Mouse (Mus musculus): ENCODE results near the gene Ifitm10.
"Not testable (repeated sequence)": the region's sequence is repeated elsewhere in the genome, so short reads cannot be mapped to it uniquely, and the experiment has no call there.

Gene Ifitm10

DNA sequence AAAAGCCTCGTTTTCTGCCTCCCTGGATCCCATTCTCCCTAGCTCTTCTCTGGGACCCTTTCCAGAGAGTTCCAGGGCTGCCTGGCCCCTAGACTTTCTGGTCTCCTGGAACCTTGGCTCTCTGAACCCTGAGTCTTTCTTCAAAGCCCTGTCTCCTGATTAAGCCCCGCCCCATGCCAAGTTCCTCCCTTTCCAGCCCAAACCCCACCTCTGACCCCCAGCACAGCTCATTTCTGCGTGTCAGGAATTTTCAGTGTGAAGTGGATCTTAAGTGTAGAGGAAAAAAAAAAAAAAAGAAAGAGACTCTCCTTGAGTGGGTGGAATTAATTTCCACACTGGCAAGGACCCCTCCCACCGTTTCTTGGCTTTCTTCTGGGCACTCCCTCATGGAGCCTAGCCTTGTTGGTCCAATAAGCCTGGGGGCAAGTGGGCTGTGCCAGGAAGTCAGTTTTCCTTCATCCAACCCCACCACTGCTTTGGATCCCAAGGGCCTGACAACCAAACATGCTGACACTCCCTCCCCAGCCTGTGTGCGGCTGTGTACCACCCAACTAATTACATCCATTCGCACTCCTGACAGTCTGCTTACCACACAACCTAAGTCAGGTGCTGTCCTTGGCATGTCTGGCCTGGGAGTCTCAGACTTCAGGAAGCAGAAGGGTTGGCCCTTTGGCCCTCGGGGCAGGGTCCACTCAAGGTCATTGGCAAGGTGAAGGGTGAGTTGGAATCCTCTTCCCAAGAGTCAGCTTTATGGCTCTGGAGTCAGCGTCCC is at the start of gene Ifitm10:
Gene Ifitm10, minus strand, starts transcription at position 113 of the 772 bp plus-strand sequence.
- no peak for DNase-seq (ENCODE audit: low spot score in 2 of 2)

- DNase-seq (ENCODE audit: low spot score in 2 of 2), result no peak
Measured at GRCm38 (mm10) chr7:142421826-142422225, 48.3 kb upstream of the Ifitm10 start.

DNA sequence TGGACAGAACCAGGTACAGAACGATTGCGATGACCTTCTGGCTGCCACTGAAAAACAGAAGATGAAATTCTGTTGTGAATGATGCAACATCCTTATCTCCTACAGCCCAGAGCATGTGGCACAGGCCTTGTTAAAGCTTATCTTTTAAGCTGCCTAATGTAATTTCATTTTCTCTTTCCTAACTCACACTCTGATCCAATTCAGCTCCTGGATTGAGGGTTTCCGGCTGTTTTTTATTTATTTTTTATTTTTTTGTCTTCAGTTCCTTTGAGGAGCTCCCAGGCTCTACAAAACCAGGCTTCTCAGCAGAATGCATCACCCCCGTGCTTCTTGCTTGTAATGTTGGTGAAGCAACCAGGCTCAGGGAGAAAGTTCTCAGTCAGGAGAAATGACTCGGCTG is 46.3 kb upstream of the Ifitm10 start:
- no peak for DNase-seq (ENCODE audit: low spot score in 2 of 2)

DNA sequence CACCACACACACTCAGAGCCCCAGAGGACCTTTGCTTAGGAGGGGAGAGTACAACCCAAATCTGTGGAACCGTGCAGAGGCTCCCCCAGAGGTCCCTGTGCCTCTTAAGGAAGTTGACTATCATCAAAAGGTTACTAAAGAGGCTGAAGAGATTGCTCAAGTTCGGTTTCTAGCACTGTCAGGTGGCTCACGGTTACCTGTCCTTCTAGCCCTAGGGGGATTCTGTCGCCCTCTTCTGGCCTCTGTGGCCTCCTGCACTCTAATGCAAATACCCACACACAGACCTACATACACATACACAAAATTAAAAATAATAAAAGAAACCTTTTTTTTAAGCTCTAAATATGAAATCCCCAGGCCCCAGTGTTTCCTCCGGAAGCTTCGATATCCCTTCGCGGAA is 45.1 kb upstream of the Ifitm10 start:
- DNase-seq (ENCODE audit: low spot score in 2 of 2), result no peak

DNA sequence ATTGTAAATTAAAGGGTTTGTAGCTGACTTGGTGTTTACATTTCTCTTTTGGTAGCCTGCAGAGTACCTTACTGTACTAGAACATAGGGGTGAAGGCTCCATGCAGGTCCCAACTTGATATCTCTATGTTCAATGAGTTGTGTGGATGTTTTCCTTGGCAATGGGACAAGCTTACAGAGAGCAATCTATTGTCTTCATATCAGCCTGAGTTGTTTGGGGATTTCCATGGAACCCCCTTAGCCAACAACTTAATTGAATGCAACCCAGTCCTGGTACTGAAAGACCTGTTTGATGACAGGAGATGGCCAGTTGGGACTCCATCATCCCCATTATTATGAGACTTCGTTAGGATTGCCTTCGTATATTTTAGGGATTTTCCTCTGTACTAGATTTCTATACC is 44.5 kb upstream of the Ifitm10 start:
- DNase-seq (ENCODE audit: low spot score in 2 of 2), result no peak

GRCm38 (mm10) chr7:142416225-142416624 is 42.7 kb upstream of the Ifitm10 start:
- no peak for DNase-seq (ENCODE audit: low spot score in 2 of 2)

- no peak for DNase-seq (ENCODE audit: low spot score in 2 of 2)
Measured at GRCm38 (mm10) chr7:142415314-142415713, 41.8 kb upstream of the Ifitm10 start.

GRCm38 (mm10) chr7:142413285-142413684 is 39.7 kb upstream of the Ifitm10 start:
- DNase-seq (ENCODE audit: low spot score in 2 of 2), result no peak

DNA sequence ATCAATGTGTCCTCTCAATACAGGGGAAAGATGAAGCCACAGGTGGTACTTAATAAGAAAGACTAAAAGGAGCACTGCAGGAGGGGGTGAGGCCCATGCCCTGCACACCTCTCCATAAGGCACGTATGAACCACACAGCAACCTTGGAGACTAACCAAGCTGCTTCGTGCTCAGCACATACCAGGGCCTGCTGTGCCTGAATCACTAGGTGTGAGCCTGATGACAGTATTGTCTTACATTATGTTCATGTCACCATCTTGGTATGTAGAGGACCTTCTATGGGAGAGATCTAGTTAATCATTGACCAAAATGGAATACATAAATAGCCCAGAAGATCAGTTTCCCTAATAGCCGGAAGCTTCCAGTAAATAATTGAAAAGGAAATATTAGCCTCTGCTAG is 36.0 kb upstream of the Ifitm10 start:
- DNase-seq (ENCODE audit: low spot score in 2 of 2), result no peak

DNA sequence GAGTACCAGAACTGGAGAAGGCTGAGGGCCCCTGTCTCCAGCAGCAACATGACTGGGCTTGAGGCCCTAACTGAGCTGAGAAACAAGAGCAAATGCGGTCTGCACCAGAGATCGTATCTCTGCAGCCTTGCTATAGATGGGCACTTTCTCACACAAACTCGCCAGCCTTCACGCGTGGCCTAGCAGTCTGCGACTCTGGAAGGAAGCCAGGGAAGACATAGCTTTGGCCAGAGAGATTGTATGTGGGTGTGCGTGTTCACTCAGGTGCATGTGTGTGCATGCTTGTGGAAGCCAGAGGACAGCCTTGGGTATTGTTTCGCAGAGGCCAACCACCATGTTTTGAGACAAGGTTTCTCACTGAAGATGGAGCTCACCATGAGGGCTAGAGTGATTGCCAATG is 35.1 kb upstream of the Ifitm10 start:
- DNase-seq (ENCODE audit: low spot score in 2 of 2), result no peak

GRCm38 (mm10) chr7:142407935-142408334 is 34.4 kb upstream of the Ifitm10 start:
- no peak for DNase-seq (ENCODE audit: low spot score in 2 of 2)

DNA sequence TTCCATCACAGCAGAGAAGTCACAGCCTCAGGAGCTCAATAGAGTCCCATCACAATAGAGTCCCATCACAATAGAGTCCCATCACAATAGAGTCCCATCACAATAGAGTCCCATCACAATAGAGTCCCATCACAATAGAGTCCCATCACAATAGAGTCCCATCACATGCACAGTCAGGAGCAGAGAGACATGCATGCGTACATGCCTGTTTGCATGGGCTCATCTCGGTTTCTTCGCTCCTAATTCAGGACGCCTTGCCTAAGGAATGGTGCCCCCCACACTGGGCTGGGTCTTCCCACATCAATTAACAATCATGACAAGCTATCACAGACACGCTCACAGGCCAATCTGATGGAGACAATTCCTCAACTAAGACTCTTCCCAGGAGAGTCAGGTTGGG is 31.6 kb upstream of the Ifitm10 start:
- not testable (repeated sequence) for DNase-seq (ENCODE audit: low spot score in 2 of 2)

GRCm38 (mm10) chr7:142403591-142403990 is 30.0 kb upstream of the Ifitm10 start:
- no peak for DNase-seq (ENCODE audit: low spot score in 2 of 2)

DNA sequence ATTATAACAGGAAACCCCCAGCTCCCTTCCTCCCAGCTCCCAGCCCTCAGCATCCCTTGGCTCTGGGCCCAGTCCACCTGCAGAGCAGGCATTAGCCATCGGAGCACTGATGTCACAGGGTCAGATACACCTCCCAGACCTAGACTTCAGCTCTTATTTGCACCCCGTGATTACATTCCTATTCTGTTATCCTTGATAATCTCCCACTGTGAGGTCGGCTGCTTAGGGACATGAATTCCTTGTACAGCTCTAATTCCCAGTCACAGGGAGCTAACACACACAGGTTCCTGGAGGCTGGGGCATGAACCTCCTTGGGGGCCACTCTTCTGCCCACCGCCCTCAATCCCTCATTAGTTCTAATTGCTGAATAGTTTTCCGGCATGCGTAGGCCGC is 27.2 kb upstream of the Ifitm10 start:
- no peak for DNase-seq (ENCODE audit: low spot score in 2 of 2)

- no peak for DNase-seq (ENCODE audit: low spot score in 2 of 2)
Measured at GRCm38 (mm10) chr7:142400112-142400749, 26.7 kb upstream of the Ifitm10 start.

DNA sequence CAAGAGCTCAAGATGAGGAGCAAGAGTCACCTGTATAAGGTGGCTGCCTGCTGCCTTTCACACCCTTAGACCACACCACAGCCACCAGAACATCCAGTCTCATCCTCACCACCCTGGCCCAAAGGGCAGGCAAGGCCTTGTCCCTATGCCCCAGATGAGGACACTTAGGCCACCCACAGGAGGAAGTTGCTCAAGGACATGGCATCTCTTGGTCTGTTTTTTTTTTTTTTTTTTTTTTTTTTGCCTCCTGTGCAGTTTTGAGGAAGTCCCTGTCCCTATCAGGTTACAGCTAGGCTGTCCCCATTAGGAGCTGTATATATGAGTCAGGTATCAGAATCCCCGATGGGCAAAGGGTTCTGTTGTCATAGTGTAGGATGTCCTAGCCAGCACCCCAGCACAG is 25.7 kb upstream of the Ifitm10 start:
- DNase-seq (ENCODE audit: low spot score in 2 of 2), result no peak

GRCm38 (mm10) chr7:142398052-142398451 is 24.5 kb upstream of the Ifitm10 start:
- DNase-seq (ENCODE audit: low spot score in 2 of 2), result no peak

DNA sequence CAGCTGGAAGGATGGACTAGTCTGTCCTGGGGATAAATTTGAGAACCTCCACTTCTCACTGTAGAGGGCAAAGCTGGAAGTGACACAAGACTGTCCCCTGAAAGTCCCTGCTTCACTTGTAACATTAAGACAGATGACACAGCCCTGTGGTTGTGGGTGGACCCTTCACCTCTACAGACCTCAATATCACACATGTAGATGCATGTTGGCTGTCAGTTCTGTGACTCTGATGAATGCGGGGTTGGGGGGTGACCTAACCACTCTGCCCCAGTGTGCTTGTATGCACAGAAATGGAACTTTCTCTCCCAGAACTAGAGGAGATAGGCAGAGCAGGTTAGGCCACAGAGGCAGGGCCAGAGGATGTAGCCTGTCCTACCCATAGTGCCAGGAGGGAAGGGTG is 23.1 kb upstream of the Ifitm10 start:
- DNase-seq (ENCODE audit: low spot score in 2 of 2), result no peak

DNA sequence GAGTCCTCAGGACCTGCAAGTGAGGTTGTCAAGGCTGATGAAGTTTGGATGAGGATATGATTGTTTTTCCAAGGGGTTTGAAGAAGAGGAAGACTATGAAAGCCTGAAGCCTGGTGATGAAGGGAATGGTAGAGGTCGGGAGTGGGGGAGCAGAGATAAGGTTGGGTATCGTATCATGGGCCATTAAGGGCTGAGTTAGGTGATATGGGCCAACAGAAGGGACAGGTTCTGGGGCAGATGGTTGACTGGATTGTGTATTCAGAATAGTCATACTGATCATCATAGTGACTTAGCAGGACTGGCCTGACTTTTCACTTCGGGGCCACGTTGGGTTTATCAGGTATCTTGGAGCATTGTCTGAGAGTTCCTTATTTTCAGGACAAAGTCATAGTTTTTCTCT is 21.9 kb upstream of the Ifitm10 start:
- no peak for DNase-seq (ENCODE audit: low spot score in 2 of 2)

GRCm38 (mm10) chr7:142394261-142395190 is 21.0 kb upstream of the Ifitm10 start:
- no peak for DNase-seq (ENCODE audit: low spot score in 2 of 2)

GRCm38 (mm10) chr7:142393191-142393590 is 19.6 kb upstream of the Ifitm10 start:
- DNase-seq (ENCODE audit: low spot score in 2 of 2), result no peak

- no peak for DNase-seq (ENCODE audit: low spot score in 2 of 2)
Measured at GRCm38 (mm10) chr7:142391609-142392008, 18.1 kb upstream of the Ifitm10 start.
